Mouse (Mus musculus): ENCODE data around the gene Arl15.
A peak's percentile ranks its signal among the peaks of the same experiment; 100 is the strongest.
"Not testable (repeated sequence)": the region's sequence is repeated elsewhere in the genome, so short reads cannot be mapped to it uniquely, and the experiment has no call there.

Arl15 gene

DNA sequence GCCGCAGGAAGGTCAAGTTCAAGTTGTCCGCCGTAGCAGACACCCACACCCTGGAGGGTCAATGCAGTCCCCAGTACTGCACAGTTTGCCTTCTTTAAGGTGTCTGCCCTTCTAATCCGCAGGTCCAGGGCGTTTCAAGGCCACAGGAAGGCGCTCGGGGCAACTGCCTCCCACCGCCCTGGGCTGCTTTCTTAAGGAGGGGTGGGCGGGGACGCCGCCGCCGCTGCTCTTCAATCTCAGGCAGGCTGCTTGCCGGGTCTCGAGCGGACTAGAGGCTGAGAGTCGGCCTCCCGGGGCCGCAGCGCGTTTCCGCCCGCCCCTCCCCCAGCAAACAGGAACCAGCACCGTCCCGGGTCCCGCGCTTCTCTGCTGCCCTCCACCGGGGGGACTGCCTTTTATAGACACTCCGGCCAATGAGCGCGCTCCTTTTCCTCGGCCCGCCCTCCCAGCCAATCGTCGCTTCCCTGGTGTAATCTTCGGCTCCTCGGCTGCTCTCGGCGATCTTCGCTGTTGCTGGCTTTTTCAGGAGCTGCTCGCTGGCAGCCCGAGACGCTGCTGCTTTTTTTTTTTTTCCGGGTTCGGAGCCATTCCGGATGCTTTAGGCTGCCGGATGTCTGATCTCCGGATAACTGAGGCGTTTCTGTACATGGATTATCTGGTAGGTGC lies at the start of gene Arl15:
Arl15 (plus strand) TSS at position 467 of the 666 bp plus-strand sequence.
- peak; percentile 95 for DNase-seq (ENCODE audit: low read depth, low spot score)

- DNase-seq (ENCODE audit: low read depth, low spot score): no peak
These were observed 49.0 kb upstream of the Arl15 start for GRCm38 (mm10) chr13:113745301-113745700.

- DNase-seq (ENCODE audit: low read depth, low spot score): no peak
These were observed 43.5 kb upstream of the Arl15 start for GRCm38 (mm10) chr13:113750766-113751165.

DNA sequence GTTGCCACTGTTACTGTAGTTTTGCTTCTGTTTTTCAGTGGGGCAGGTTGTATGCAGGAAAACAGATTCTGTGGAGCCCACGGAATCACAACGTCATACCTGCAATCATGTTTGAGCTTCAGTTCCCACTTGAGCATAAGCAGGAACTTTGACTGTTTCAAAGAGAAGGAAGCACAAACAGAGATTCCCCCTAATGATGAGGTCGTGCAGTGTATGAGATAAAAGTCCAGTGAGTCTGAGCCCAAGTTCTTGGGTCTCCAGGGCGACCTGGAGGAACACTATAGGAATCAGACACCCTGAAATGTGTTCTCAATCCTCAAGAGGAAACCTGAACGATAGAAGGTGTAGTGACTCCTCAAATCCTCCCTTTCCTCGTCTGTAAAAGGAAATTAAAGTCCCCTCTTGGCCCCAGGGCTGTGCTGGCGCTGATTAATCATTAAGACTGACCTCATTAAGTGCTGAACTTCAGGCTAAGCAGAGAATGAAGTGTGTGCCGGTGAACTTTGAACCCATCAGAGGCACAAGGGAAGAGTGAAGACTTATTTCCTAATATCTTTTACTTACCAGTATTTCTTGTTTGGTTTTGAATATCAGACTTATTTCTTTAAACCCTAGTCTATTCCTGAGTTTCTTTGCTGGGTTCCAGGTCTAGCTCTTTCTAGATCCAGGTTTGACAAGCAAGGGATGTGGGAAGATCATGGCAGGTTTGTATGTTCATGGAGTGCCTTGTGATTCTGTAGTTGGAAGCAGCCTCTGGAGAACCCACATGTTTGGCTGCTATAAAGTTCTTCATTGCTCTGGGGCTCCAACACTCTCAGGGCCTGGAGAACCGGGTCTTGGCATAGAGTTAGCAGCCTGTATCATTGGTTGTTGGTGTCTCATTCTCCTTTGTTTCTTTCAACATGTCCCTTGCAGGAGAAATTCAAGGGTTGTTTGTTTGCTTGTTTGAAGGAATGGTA lies 39.3 kb upstream of the Arl15 start:
- no peak for DNase-seq (ENCODE audit: low read depth, low spot score)

- DNase-seq (ENCODE audit: low read depth, low spot score): no peak
These were observed 38.5 kb upstream of the Arl15 start for GRCm38 (mm10) chr13:113755779-113756178.

DNA sequence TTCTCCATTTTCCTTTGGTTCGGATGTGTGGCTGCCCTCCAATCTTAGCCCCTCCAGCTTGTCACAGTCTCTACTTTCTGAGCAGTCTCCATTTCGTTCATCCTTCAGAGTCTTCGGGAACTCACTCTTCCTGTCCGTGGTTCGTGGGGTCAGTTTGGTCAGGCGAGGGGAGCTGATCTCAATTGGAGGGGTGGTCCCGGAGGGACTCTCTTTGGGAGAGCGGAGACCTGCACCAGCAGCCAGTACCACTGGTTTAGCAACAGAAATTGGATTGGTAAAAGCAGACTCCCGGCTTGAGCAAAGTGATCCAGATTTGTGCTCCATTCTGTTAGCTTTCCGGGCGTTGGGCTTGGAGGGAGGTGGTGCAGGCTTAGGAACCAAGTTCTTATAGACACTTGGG lies 32.6 kb upstream of the Arl15 start:
- no peak for DNase-seq (ENCODE audit: low read depth, low spot score)

DNA sequence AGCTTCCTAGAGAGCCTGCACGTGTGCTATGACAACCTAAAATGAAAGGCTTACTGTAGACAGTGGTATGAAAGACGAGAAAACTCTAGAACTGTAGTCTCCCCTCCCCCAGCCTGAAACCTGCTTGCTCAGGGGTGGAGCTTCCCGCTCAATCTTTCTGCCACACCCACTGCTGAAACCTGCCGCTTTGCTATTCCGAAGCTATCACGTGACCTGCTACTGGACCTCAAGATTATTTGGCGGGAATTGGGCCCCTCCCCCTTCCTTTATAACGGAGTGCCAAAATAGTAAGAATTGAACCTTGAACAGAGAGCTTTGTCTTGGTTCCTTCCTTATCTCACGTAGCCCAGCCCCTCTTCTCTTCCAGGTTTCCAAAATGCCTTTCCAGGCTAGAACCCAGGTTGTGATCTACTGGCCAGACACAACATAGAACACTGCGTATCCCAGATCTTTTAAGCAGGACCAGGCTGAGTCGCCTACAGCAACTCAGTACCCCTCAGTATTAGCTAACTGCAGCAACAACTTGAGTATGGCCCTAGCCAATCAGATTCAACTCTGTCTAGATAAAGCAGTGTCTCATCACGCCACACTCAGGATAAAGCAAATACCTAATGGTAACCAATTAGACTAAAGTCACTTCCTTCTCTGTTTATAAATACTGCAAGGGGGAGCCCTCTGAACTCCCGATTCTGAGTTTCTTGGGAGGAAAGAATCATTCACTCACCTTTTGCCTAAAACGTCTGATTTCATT lies 31.4 kb upstream of the Arl15 start:
- no peak for DNase-seq (ENCODE audit: low read depth, low spot score)

DNA sequence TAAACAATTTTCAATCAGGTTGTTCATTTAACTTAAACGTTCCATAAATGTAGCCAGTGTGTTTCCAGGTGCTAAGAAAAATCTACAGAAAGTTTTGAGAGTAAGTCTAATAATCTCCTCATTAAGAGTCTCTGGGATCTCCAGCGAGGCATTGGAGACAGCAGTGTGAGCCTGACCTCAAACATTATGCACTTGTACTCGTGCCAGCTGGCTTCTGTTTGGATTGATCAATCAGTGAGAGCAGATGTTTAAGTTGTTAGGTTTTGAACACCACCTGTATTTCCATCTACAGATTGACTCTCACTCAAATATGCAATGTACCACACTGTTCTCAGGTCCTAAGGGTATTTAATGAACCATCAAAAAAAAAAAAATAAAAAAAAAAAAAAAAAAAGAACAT lies 28.9 kb upstream of the Arl15 start:
- no peak for DNase-seq (ENCODE audit: low read depth, low spot score)

DNA sequence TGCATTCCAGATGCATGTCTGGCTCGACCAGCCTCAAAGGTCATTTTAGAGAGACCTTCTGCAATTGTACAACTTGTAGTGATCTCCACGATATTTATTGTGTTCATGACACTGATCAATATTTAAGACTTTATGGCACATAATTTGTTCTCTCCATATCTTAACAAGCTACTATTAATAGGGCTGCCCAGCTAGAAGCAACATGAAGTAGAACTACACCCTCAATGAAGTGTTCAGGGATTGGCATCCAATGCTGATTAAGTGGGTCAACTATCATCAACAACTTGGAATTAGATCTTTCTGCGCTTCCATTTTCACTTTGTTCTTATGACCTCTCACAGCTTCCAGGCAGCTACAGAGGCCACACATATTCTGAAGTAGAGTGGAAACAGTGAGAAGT lies 24.5 kb upstream of the Arl15 start:
- no peak for DNase-seq (ENCODE audit: low read depth, low spot score)

GRCm38 (mm10) chr13:113770340-113770739 lies 24.0 kb upstream of the Arl15 start:
- DNase-seq (ENCODE audit: low read depth, low spot score): no peak

- DNase-seq (ENCODE audit: low read depth, low spot score): no peak
These were observed 23.0 kb upstream of the Arl15 start for GRCm38 (mm10) chr13:113771340-113771739.

DNA sequence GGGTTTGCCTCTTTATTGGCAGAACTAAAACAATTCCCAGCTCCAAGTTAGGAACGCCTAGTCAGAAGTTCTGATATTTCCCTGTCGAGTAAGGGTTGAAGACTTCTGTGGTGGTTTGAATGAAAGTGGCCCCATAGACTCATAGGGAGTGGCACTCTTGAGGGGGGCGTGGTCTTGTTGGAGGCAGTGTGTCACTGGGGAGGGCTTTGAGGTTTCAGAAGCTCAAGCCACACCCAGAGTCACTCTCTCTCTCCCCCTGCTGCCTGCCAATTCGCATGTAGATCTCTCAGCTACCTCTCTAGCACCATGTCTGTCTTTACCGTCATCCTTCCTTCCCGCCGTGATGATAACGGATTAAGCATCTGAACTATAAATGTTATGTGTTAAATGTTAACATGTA lies 19.5 kb upstream of the Arl15 start:
- no peak for DNase-seq (ENCODE audit: low read depth, low spot score)

- no peak for DNase-seq (ENCODE audit: low read depth, low spot score)
These were observed 18.8 kb upstream of the Arl15 start for GRCm38 (mm10) chr13:113775244-113776140.

- DNase-seq (ENCODE audit: low read depth, low spot score): no peak
These were observed 8.5 kb upstream of the Arl15 start for GRCm38 (mm10) chr13:113785803-113786202.

GRCm38 (mm10) chr13:113787136-113787535 lies 7.2 kb upstream of the Arl15 start:
- no peak for DNase-seq (ENCODE audit: low read depth, low spot score)

GRCm38 (mm10) chr13:113790016-113790415 lies 4.3 kb upstream of the Arl15 start:
- not testable (repeated sequence) for DNase-seq (ENCODE audit: low read depth, low spot score)

DNA sequence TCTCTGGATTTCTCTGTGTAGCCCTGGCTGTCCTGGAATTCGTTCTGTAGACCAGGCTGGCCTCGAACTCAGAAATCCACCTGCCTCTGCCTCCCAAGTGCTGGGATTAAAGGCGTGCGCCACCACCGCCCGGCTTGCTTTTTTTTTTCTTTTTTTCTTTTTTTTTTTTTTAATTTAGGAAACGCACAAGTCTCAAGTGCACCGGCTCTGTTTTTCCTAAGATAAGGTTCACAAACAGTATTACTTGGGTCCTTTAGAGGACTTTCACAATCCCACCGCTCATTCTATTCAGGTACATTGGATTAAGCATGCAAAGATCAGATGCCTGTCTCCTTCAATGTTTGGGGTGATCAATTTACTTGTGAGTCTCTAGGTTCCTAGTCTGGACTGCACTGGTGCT lies 668 bp upstream of the Arl15 start:
- DNase-seq (ENCODE audit: low read depth, low spot score): peak; percentile 4

GRCm38 (mm10) chr13:113794705-113795655 lies 675 bp downstream of the Arl15 start:
- DNase-seq (ENCODE audit: low read depth, low spot score): peak; percentile 10

DNA sequence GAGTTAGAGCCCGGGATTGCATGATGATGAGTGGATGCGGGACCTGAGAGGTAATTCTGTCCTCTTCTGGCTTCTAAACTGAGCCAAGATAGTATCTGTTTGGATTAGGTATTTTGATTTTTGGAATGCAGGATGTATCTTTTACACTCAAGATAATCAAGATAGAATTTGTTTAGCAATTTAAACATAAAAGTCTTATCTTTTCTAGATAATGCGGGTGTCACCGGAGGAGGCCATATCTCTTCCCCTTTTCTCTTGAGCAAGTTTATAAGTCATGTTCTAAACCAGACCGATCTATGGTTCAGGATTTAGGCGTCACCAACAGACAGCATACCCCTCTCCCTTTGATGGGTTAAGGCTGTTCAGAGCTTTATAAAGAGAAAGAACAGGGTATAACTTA lies 3.1 kb downstream of the Arl15 start:
- no peak for DNase-seq (ENCODE audit: low read depth, low spot score)

DNA sequence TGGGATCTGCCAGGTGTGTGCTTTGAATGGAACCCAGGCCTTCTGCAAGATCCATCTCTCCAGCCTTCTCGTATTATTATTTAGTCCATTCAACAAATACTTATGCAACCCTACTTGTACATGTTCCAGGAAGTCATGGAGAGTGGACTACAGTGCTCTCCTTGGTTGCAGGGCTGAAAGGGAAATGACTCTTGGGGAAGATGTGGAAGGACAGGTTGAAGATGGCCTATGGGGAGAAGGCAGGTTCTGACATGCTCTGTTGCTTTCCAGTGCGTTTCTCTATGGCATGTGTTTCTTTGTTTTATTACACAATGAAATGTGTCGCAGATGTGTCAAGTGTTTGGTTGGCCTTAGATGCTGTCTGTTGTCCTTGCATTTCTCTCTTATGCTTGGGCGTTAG lies 5.1 kb downstream of the Arl15 start:
- no peak for DNase-seq (ENCODE audit: low read depth, low spot score)

Data from brain, embryonic 18.5 days (tissue).